Mouse (Mus musculus) brown adipose tissue, adult 24 weeks (tissue): ENCODE data around the gene Gprin3. TPM values are rescaled to one million over a fixed set of nuclear protein-coding genes. Genes with fewer than 3 reads are reported as not detected.
"Not testable (repeated sequence)": the region's sequence is repeated elsewhere in the genome, so short reads cannot be mapped to it uniquely, and the experiment has no call there.

Experiments used
- H3K27ac ChIP-seq: fragments of 200-500 bp; replicated peaks from 2 replicates; pipeline ENCODE4 v1.5.1; 2012; ENCODE audit warnings: low read depth, mild to moderate bottlenecking, low read length
- H3K4me1 ChIP-seq: fragments of 200-500 bp; 2 replicates; pipeline ENCODE4 v1.6.1; 2012; ENCODE audit warnings: low read length, mixed read lengths; ENCODE audit not compliant: control insufficient read depth, insufficient read depth, insufficient read length
- H3K4me3 ChIP-seq: fragments of 200-500 bp; 2 replicates; pipeline ENCODE4 v1.5.1; 2012; ENCODE audit warnings: low read depth, mild to moderate bottlenecking, low read length, moderate library complexity; ENCODE audit not compliant: insufficient read depth
- polyA plus RNA-seq: library from polyadenylated mRNA; stranded (reverse); fragments of >200 nt; gene quantifications from 2 replicates; pipeline ENCODE4 v1.2.4, GENCODE M21; 2012; ENCODE audit not compliant: missing spikeins, insufficient read depth, insufficient read length

Gene Gprin3
- polyA plus RNA-seq, 1 experiment, result 3.7 TPM

GRCm38 (mm10) chr6:59409001-59409700 lies 16.9 kb downstream of the Gprin3 start:
- H3K4me1 ChIP-seq, result peaks cover 7% of the 10 kb centered on the region; the same call in 1 of the 2 replicates
- H3K27ac ChIP-seq, result no peak overlapping the region
- H3K4me3 ChIP-seq, result no peak overlapping the region

GRCm38 (mm10) chr6:59407482-59407997 lies 18.6 kb downstream of the Gprin3 start:
- no peak overlapping the region for H3K27ac ChIP-seq

GRCm38 (mm10) chr6:59390208-59390607 lies 35.9 kb downstream of the Gprin3 start:
- H3K4me1 ChIP-seq, result peaks cover 4% of the 10 kb centered on the region
- no peak overlapping the region for H3K27ac ChIP-seq
- H3K4me3 ChIP-seq, result no peak overlapping the region

More at GRCm38 (mm10) chr6:59407482-59407997, 18.6 kb downstream of the Gprin3 start:
- no peaks in the 10 kb centered on the region for H3K4me1 ChIP-seq
- H3K4me3 ChIP-seq, result no peak overlapping the region

- Histone ChIP-seq H3K27ac (no peak overlapping the region), H3K4me1 (peaks cover 3% of the 10 kb centered on the region; the same call in 1 of the 2 replicates), H3K4me3 (no peak overlapping the region)
Observed at GRCm38 (mm10) chr6:59365300-59365699, 60.8 kb downstream of the Gprin3 start.

GRCm38 (mm10) chr6:59363282-59363681 lies 62.8 kb downstream of the Gprin3 start:
- no peak overlapping the region for H3K4me3 ChIP-seq
- H3K4me1 ChIP-seq, result peaks cover 3% of the 10 kb centered on the region; the same call in 1 of the 2 replicates
- H3K27ac ChIP-seq, result no peak overlapping the region

GRCm38 (mm10) chr6:59354943-59355342 lies 71.2 kb downstream of the Gprin3 start:
- Histone ChIP-seq H3K27ac (no peak overlapping the region), H3K4me3 (no peak overlapping the region), H3K4me1 (no peaks in the 10 kb centered on the region)

- H3K4me3 ChIP-seq, result no peak overlapping the region
Observed at GRCm38 (mm10) chr6:59351108-59351789, 74.8 kb downstream of the Gprin3 start.

GRCm38 (mm10) chr6:59348673-59349072 lies 77.4 kb downstream of the Gprin3 start:
- Histone ChIP-seq H3K27ac (no peak overlapping the region), H3K4me3 (no peak overlapping the region), H3K4me1 (no peaks in the 10 kb centered on the region)

More at GRCm38 (mm10) chr6:59351108-59351789, 74.8 kb downstream of the Gprin3 start:
- no peak overlapping the region for H3K27ac ChIP-seq
- no peaks in the 10 kb centered on the region for H3K4me1 ChIP-seq

- no peak overlapping the region for H3K27ac ChIP-seq
- H3K4me3 ChIP-seq, result no peak overlapping the region
- H3K4me1 ChIP-seq, result no peaks in the 10 kb centered on the region
Observed at GRCm38 (mm10) chr6:59341146-59341545, 84.9 kb downstream of the Gprin3 start.

GRCm38 (mm10) chr6:59328297-59328696 lies 97.8 kb downstream of the Gprin3 start:
- no peak overlapping the region for H3K27ac ChIP-seq
- no peak overlapping the region for H3K4me3 ChIP-seq
- H3K4me1 ChIP-seq, result no peaks in the 10 kb centered on the region

- Histone ChIP-seq H3K4me3 (no peak overlapping the region), H3K4me1 (no peaks in the 10 kb centered on the region), H3K27ac (no peak overlapping the region)
Observed at GRCm38 (mm10) chr6:59315868-59316267, 110.2 kb downstream of the Gprin3 start.

- H3K4me3 ChIP-seq, result no peak overlapping the region
- H3K4me1 ChIP-seq, result no peaks in the 10 kb centered on the region
- no peak overlapping the region for H3K27ac ChIP-seq
Observed at GRCm38 (mm10) chr6:59315090-59315489, 111.0 kb downstream of the Gprin3 start.

- Histone ChIP-seq H3K4me3 (no peak overlapping the region), H3K4me1 (no peaks in the 10 kb centered on the region), H3K27ac (no peak overlapping the region)
Observed at GRCm38 (mm10) chr6:59313162-59313561, 112.9 kb downstream of the Gprin3 start.

GRCm38 (mm10) chr6:59311241-59311640 lies 114.9 kb downstream of the Gprin3 start:
- H3K4me3 ChIP-seq, result no peak overlapping the region
- no peak overlapping the region for H3K27ac ChIP-seq
- H3K4me1 ChIP-seq, result no peaks in the 10 kb centered on the region

- H3K4me3 ChIP-seq, H3K27ac ChIP-seq, H3K4me1 ChIP-seq: not testable (repeated sequence)
Observed at GRCm38 (mm10) chr6:59304235-59304942, 121.7 kb downstream of the Gprin3 start.
